Mouse (Mus musculus): ENCODE measurements at regions not wholly inside any gene's neighbourhood (a gene's known extent, or its start where the extent isn't known, plus 50 kb on each side); places are given as distances from the start of the nearest gene placed in this dataset.
"Not testable (repeated sequence)": the region's sequence is repeated elsewhere in the genome, so short reads cannot be mapped to it uniquely, and the experiment has no call there.

DNA sequence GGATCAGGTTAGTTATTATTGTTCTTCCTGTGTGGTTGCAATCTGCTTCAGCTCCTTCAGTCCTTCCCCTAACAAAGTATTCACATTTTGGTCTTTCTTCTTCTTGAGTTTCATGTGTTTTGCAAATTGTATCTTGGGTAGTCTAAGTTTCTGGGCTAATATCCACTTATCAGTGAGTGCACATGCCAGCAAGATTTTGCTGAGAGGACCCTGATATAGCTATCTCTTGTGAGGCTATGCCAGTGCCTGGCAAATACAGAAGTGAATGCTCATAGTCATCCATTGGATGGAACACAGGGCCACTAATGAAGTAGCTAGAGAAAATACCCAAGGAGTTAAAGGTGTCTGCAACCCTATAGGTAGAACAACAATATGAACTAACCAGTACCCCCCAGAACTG, 1053.0 kb upstream of the Nova1 start:
- DNase-seq (ENCODE audit: low spot score) = not testable (repeated sequence)

DNA sequence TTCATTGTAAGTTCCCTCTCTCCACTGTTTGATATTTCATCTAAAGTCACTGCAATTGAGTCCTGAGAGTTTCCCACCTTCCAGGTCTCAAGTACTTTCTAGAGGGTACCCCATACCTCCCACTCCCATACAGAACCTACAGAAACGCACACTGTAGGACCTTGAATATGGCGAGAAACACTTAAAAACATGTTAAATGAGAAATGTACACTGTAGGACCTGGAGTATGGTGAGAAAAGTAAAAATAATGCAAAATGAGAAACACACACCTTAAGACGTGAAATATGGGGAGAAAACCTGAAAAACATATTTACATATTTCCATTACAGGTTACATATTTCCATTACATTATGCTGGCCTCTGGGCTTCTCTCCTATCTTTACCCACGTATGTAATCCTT, 1015.1 kb upstream of the Nova1 start:
- peak; percentile 9 for DNase-seq (ENCODE audit: low spot score)

All from adipocyte (in vitro differentiated cells).